Mouse (Mus musculus) hindbrain, embryonic 12.5 days (tissue): Measurements from ENCODE around the gene Rftn1. TPM values are rescaled to one million over a fixed set of nuclear protein-coding genes. Genes with fewer than 3 reads are reported as not detected.

ENCODE experiments used
- ATAC-seq: fragments of 200-750 bp; cut with Nextera tagmentation; 2 replicates; pipeline ENCODE4 v1.8.0; 2017; ENCODE audit warnings: moderate TSS enrichment; ENCODE audit not compliant: low FRiP score
- H3K27ac ChIP-seq: fragments of 300-500 bp; sonication (generic); 2 replicates; pipeline ENCODE4 v1.5.1; 2016; ENCODE audit warnings: mild to moderate bottlenecking
- H3K27me3 ChIP-seq: fragments of 300-500 bp; sonication (generic); 2 replicates; pipeline ENCODE4 v1.6.1; 2016; ENCODE audit warnings: mild to moderate bottlenecking
- H3K36me3 ChIP-seq: fragments of 300-500 bp; sonication (generic); 2 replicates; pipeline ENCODE4 v1.6.1; 2016; ENCODE audit warnings: mild to moderate bottlenecking
- H3K4me1 ChIP-seq: fragments of 300-500 bp; sonication (generic); 2 replicates; pipeline ENCODE4 v1.6.1; 2016
- H3K4me2 ChIP-seq: fragments of 300-500 bp; sonication (generic); replicated peaks from 2 replicates; pipeline ENCODE4 v1.6.1; 2016; ENCODE audit warnings: mild to moderate bottlenecking
- H3K4me3 ChIP-seq: fragments of 300-500 bp; sonication (generic); 2 replicates; pipeline ENCODE4 v1.5.1; 2016; ENCODE audit warnings: mild to moderate bottlenecking
- H3K9ac ChIP-seq: fragments of 300-500 bp; sonication (generic); 2 replicates; pipeline ENCODE4 v1.6.1; 2016; ENCODE audit warnings: mild to moderate bottlenecking, moderate library complexity
- H3K9me3 ChIP-seq: fragments of 300-500 bp; sonication (generic); replicated peaks from 2 replicates; pipeline ENCODE4 v1.6.1; 2016; ENCODE audit warnings: mild to moderate bottlenecking
- WGBS: fragments of 180-500 bp; shearing (Covaris S2); methylation state at CpG from one replicate; pipeline ENCODE4 v1.1.7; 2016; 5-methylcytosine and 5-hydroxymethylcytosine counted together
- polyA plus RNA-seq: library from polyadenylated mRNA; unstranded; fragments of >200 nt; fragmentation: Nextera tagmentation; extraction: Ambion mirVana; gene quantifications from 2 replicates; pipeline ENCODE4 v1.2.1, GENCODE M21; 2016

The Rftn1 gene
- polyA plus RNA-seq, 1 experiment from 2014 or later: 8.3 TPM

DNA sequence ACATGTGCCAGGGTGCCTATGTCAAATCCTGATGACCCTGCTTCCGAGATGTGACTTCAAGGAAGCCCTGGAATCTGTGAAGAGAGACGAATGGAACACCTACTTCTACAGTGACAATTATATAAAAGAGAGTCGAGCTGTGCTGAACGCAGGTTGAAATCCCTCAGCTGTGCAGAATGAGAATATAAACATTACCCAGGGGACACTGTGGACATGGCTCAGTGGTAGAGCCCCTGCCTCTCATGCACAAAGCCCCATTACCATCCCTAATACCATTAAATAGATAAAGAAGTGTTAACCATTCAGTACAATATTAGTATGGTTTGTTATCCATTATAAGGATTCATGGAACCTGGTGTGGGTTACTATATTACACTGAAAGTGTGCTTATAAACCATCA lies 7.2 kb downstream of the Rftn1 start:
- 0 out of 2 replicates have a peak overlapping the region, but pooled peaks have one; percentile 4 for H3K27ac ChIP-seq
- no peak for ATAC-seq
- WGBS: 73% methylated on average over 4 of the region's 4 CpGs

GRCm38 (mm10) chr17:50182542-50182951 lies 7.9 kb downstream of the Rftn1 start:
- H3K27me3 ChIP-seq: no peaks in the 10 kb centered on the region
- no peak overlapping the region for H3K27ac ChIP-seq
- H3K9ac ChIP-seq: no peak overlapping the region
- H3K4me3 ChIP-seq: no peak overlapping the region
- H3K4me1 ChIP-seq: peaks cover 5% of the 10 kb centered on the region; the same call in 1 of the 2 replicates
- no peak overlapping the region for H3K4me2 ChIP-seq
- ATAC-seq: no peak
- H3K36me3 ChIP-seq: no peaks in the 10 kb centered on the region
- 75% methylated on average over 3 of the region's 3 CpGs for WGBS
- no peaks in the 10 kb centered on the region for H3K9me3 ChIP-seq

More for the DNA sequence above, 7.2 kb downstream of the Rftn1 start:
- Histone ChIP-seq H3K4me3 (no peak overlapping the region), H3K9me3 (no peaks in the 10 kb centered on the region), H3K9ac (no peak overlapping the region), H3K4me2 (no peak overlapping the region), H3K4me1 (peaks cover 5% of the 10 kb centered on the region; the same call in 1 of the 2 replicates), H3K27me3 (no peaks in the 10 kb centered on the region), H3K36me3 (no peaks in the 10 kb centered on the region)

DNA sequence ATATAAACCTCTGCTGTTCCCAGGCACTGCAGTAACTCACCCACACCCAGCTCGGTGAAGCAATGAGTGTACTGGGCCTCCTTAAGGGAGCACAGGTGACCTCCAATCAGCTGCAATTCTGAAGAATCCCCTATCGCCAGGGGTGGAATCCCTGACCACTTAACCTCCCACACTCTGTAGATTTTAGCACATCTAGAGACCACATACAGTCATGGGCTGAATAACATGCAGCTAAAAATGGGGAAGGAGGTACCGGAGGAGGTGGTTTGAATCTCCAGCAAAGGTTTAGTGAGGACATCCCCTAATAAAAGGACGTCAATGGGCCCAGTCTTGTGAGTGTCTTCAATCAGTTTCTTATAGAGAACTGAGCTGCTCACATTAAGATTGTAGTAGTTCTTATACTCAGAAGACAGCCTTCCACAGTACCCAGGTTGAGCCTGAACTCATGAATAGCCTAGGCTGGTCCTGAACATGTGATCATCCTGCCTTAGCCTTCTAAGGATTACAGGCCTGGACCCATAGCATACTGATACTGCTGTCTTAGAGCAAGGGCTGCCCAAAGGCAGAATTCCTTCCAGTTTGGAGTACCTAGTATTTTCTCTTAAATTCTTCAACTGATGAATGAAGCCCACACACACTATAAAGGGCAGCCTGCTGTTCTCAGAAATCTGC lies 9.4 kb downstream of the Rftn1 start:
- H3K9ac ChIP-seq: no peak overlapping the region
- H3K4me3 ChIP-seq: no peak overlapping the region
- peaks cover 5% of the 10 kb centered on the region; the same call in 1 of the 2 replicates for H3K4me1 ChIP-seq
- ATAC-seq: no peak
- no peaks in the 10 kb centered on the region for H3K9me3 ChIP-seq
- H3K36me3 ChIP-seq: no peaks in the 10 kb centered on the region
- no peaks in the 10 kb centered on the region for H3K27me3 ChIP-seq
- no peak overlapping the region for H3K27ac ChIP-seq
- WGBS: 93% methylated on average over 4 of the region's 4 CpGs
- H3K4me2 ChIP-seq: no peak overlapping the region

- H3K4me2 ChIP-seq: no peak overlapping the region
- no peak overlapping the region for H3K4me3 ChIP-seq
- no peak for ATAC-seq
- H3K4me1 ChIP-seq: peaks cover 5% of the 10 kb centered on the region; the same call in 1 of the 2 replicates
- H3K27ac ChIP-seq: no peak overlapping the region
- H3K27me3 ChIP-seq: no peaks in the 10 kb centered on the region
- no peaks in the 10 kb centered on the region for H3K36me3 ChIP-seq
- H3K9ac ChIP-seq: no peak overlapping the region
- no peaks in the 10 kb centered on the region for H3K9me3 ChIP-seq
- WGBS: 91% methylated on average over 3 of the region's 3 CpGs
Observed at GRCm38 (mm10) chr17:50173776-50174175, 16.7 kb downstream of the Rftn1 start.

- Histone ChIP-seq H3K4me1 (peaks cover 5% of the 10 kb centered on the region; the same call in 1 of the 2 replicates), H3K36me3 (no peaks in the 10 kb centered on the region), H3K4me3 (no peak overlapping the region), H3K27me3 (no peaks in the 10 kb centered on the region), H3K27ac (no peak overlapping the region), H3K9me3 (no peaks in the 10 kb centered on the region), H3K4me2 (no peak overlapping the region), H3K9ac (no peak overlapping the region)
- 91% methylated on average over 5 of the region's 5 CpGs for WGBS
- no peak for ATAC-seq
Observed at GRCm38 (mm10) chr17:50173368-50173767, 17.1 kb downstream of the Rftn1 start.

GRCm38 (mm10) chr17:50172795-50173194 lies 17.7 kb downstream of the Rftn1 start:
- H3K9me3 ChIP-seq: no peaks in the 10 kb centered on the region
- H3K4me1 ChIP-seq: peaks cover 5% of the 10 kb centered on the region; the same call in 1 of the 2 replicates
- H3K4me2 ChIP-seq: no peak overlapping the region
- no peak for ATAC-seq
- no peak overlapping the region for H3K4me3 ChIP-seq
- no peaks in the 10 kb centered on the region for H3K27me3 ChIP-seq
- no peaks in the 10 kb centered on the region for H3K36me3 ChIP-seq
- 96% methylated on average over 5 of the region's 6 CpGs for WGBS
- no peak overlapping the region for H3K27ac ChIP-seq
- H3K9ac ChIP-seq: no peak overlapping the region

DNA sequence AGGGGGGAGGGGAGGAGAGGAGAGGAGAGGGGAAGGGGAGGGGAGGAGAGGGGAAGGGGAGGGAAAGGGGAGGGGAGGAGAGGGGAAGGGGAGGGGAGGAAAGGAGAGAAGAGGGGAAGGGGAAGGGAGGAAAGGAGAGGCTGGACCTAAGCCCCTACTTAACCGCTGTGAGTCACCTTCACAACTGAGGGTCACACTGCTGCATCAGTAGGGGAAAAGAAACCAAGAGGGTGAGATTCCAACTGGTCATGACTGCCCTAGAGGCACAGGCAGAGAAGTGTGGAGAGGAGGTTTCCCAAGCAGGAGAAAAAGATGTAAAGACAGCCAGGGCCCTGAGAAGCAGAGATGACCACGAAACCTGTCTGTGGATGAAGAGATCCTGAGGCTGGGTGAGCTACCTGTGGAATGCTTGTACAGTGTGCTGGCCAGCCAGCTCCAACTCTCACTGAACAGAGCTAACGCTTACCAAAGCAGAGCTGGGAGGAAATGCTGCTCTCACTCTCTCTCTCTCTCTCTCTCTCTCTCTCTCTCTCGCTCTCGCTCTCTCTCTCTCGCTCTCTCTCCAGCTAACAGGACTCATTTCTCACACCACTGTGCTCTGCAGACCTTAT lies 19.4 kb downstream of the Rftn1 start:
- ATAC-seq: no peak

GRCm38 (mm10) chr17:50169946-50170427 lies 20.5 kb downstream of the Rftn1 start:
- Histone ChIP-seq H3K9me3 (no peaks in the 10 kb centered on the region), H3K9ac (no peak overlapping the region), H3K27ac (no peak overlapping the region), H3K4me1 (peaks cover 5% of the 10 kb centered on the region; the same call in 1 of the 2 replicates), H3K4me2 (no peak overlapping the region), H3K36me3 (no peaks in the 10 kb centered on the region), H3K27me3 (no peaks in the 10 kb centered on the region), H3K4me3 (no peak overlapping the region)
- 72% methylated on average over 7 of the region's 7 CpGs for WGBS
- ATAC-seq: no peak

More for the DNA sequence above, 19.4 kb downstream of the Rftn1 start:
- WGBS: 59% methylated on average over 6 of the region's 6 CpGs
- H3K9ac ChIP-seq: no peak overlapping the region
- H3K4me2 ChIP-seq: no peak overlapping the region
- no peak overlapping the region for H3K27ac ChIP-seq
- H3K36me3 ChIP-seq: no peaks in the 10 kb centered on the region
- H3K4me1 ChIP-seq: peaks cover 5% of the 10 kb centered on the region; the same call in 1 of the 2 replicates
- H3K27me3 ChIP-seq: no peaks in the 10 kb centered on the region
- no peaks in the 10 kb centered on the region for H3K9me3 ChIP-seq
- H3K4me3 ChIP-seq: no peak overlapping the region

DNA sequence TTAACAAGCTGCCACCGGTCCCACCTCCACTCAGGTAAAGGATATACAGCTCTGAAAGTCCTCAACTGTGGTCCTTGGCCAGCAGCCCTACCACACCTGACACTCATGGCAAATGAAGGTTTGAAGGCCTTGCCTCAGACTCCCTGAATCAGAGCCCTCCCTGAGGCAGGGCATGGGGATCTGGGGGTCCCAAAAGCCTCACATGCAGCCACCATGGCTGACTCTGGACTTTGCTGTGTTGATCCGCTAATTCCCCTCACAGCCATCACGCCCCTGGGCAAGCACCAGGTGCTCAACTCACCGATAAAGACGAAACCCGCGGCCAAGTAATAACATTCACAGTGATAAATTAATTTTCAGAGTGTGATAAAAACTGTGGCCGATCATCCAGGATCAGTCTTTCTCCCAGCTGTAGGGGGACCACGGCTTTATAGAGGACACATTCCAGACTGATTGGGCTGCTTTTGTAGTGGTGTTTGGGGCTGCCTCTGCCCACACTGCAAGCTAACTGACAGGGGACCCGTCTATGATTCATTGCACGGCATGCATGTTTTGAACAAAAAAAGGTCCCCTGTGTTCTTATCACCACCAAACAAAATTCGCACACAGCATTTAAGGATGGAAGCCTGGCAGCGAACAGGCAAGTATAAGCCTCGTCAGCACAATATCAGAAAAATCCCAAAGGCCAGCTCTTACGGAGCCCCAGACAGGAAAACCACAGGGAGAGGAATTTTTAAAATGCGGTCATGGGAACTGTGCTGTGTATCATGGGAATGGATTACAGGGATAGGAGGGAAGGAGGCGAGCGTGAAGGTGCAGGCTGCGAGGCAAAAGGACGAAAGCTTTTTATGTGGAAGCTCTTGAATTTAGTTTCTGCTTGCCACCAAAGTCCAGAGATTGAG lies 29.3 kb downstream of the Rftn1 start:
- H3K9me3 ChIP-seq: no peaks in the 10 kb centered on the region
- no peaks in the 10 kb centered on the region for H3K36me3 ChIP-seq
- no peak overlapping the region for H3K4me3 ChIP-seq
- H3K4me2 ChIP-seq: no peak overlapping the region
- peak; percentile 54; the same call in 1 of the 2 replicates for ATAC-seq
- H3K4me1 ChIP-seq: peaks cover 6% of the 10 kb centered on the region; the same call in 1 of the 2 replicates
- H3K9ac ChIP-seq: no peak overlapping the region
- 67% methylated on average over 20 of the region's 20 CpGs for WGBS
- H3K27me3 ChIP-seq: no peaks in the 10 kb centered on the region
- H3K27ac ChIP-seq: peak overlapping the region; percentile 6; the same call in 1 of the 2 replicates

- Histone ChIP-seq H3K27me3 (no peaks in the 10 kb centered on the region), H3K27ac (no peak overlapping the region), H3K9me3 (no peaks in the 10 kb centered on the region), H3K4me3 (no peak overlapping the region), H3K4me2 (no peak overlapping the region), H3K9ac (no peak overlapping the region), H3K4me1 (peaks cover 6% of the 10 kb centered on the region; the same call in 1 of the 2 replicates), H3K36me3 (no peaks in the 10 kb centered on the region)
- ATAC-seq: no peak
- WGBS: 89% methylated on average over 6 of the region's 6 CpGs
Observed at GRCm38 (mm10) chr17:50160357-50160756, 30.1 kb downstream of the Rftn1 start.

- H3K4me1 ChIP-seq: peaks cover 6% of the 10 kb centered on the region; the same call in 1 of the 2 replicates
- H3K9me3 ChIP-seq: no peaks in the 10 kb centered on the region
- WGBS: 92% methylated on average over 6 of the region's 6 CpGs
- no peak overlapping the region for H3K4me3 ChIP-seq
- no peak for ATAC-seq
- no peak overlapping the region for H3K27ac ChIP-seq
- no peaks in the 10 kb centered on the region for H3K27me3 ChIP-seq
- H3K4me2 ChIP-seq: no peak overlapping the region
- no peaks in the 10 kb centered on the region for H3K36me3 ChIP-seq
- no peak overlapping the region for H3K9ac ChIP-seq
Observed at GRCm38 (mm10) chr17:50159816-50160215, 30.7 kb downstream of the Rftn1 start.

DNA sequence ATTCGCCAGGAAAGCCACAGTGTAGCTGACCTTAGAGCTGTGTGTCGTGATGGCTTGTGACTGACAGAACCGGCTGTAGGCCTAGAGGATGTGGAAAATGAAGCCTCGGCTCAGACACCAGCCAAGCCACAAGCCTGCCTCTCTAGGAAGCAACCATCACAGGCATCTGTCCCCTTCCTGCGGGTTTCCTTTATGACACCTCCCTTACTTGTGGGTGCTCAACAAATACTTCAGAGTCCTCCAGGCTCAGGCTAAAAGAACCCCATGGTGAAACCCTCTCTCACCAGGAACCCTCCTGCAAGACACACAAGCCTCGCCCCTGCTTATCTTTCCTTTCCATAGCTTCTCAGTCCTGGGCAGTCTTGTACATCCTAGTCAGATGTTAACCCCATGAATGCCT lies 31.9 kb downstream of the Rftn1 start:
- H3K27me3 ChIP-seq: no peaks in the 10 kb centered on the region
- H3K4me3 ChIP-seq: no peak overlapping the region
- H3K4me2 ChIP-seq: no peak overlapping the region
- ATAC-seq: no peak
- no peaks in the 10 kb centered on the region for H3K36me3 ChIP-seq
- no peak overlapping the region for H3K9ac ChIP-seq
- no peaks in the 10 kb centered on the region for H3K9me3 ChIP-seq
- WGBS: 88% methylated on average over 6 of the region's 6 CpGs
- H3K27ac ChIP-seq: no peak overlapping the region
- H3K4me1 ChIP-seq: peaks cover 6% of the 10 kb centered on the region; the same call in 1 of the 2 replicates
